Mouse (Mus musculus) brain, embryonic 14.5 days (tissue): ENCODE results near the gene Zbtb20. TPM values are rescaled to one million over a fixed set of nuclear protein-coding genes. Genes with fewer than 3 reads are reported as not detected.
A peak's percentile ranks its signal among the peaks of the same experiment; 100 is the strongest.

Source experiments
- DNase-seq: peaks from one replicate; pipeline ENCODE4 v3.0.0-alpha.2; 2011; ENCODE audit warnings: low read depth
- CTCF ChIP-seq: fragments of 200-500 bp; IDR thresholded peaks from 2 replicates; pipeline ENCODE4 v1.5.1; 2012; ENCODE audit warnings: inconsistent platforms, mild to moderate bottlenecking, moderate library complexity, borderline replicate concordance; ENCODE audit not compliant: insufficient read depth, insufficient read length; ENCODE audit errors: extremely low read depth
- POLR2A ChIP-seq: fragments of 200-500 bp; IDR thresholded peaks from 2 replicates; pipeline ENCODE4 v1.6.1; 2012; ENCODE audit warnings: mild to moderate bottlenecking, inconsistent platforms, borderline replicate concordance; ENCODE audit not compliant: poor library complexity, insufficient read depth, insufficient read length, severe bottlenecking; ENCODE audit errors: extremely low read depth
- polyA plus RNA-seq: library from polyadenylated mRNA; depleted of rRNA; stranded (reverse); fragments of >200 nt; gene quantifications from 2 replicates; pipeline ENCODE4 v1.2.3, GENCODE M21; 2012

Zbtb20 gene
- polyA plus RNA-seq, 1 experiment = 18.0 TPM

DNA sequence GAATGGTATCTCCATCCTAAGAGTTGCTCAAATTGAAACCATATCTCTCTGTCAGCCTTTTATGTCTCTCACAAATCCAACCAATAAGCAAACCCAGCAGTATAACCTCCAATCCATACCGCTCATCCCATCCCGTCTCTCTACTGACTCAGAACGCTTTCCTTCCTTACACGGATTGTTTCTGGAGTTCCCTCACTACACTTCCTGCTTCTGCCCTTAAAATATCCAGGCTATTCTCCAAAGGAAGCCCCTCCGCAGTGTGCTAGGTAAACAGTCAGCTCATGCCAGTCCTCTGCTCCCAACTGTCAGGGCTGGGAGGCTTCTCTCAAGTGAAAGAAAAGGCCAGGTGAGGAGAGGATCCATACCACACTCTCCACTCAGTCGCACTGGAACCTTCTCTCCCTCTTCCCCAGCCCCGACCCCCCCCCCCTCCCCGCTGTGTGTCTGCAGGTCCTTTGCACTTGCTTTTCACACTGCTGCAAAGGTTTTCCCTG, 563.2 kb downstream of the Zbtb20 start:
- TF ChIP-seq POLR2A = no peak
- no peak for TF ChIP-seq CTCF
- no peak for DNase-seq

DNA sequence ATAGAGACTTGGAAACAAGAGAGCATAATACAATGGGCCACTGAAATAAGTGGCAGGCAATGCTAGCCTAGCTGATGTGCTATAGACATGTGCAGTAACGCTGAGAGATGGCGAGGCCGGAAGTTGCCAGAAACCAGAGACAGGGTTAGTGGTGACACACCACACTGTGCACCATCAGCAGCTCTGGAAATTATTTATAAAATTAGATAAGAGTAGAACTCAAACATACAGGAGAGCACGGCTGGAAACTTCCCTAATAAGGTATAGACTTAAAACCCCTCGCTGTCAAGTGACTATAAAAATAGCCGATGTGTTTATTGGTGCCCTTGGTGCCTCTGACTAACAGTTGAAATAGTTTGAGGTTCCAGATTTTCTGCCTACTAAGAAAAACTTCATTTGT, 565.7 kb downstream of the Zbtb20 start:
- no peak for DNase-seq
- TF ChIP-seq POLR2A (no peak), CTCF (no peak)

DNA sequence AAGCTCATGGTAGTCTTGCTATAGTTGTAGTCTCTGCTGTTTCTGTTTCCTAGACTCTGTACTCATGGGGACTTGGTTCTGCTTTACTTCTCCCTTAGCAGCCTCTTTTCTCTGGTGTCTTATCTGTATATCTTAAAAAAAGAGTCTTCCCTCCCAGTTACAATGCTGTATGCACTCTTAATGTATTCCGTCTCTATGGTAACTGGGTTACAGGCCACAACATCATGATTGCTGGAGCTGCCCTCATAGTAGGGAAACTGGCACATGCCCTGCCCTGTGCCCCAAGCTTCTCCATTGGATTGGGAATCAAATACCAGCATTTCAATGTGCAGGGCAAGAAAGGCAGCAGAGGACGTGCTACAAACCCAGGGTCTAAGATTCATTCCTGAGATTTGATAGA, 567.4 kb downstream of the Zbtb20 start:
- no peak for TF ChIP-seq CTCF
- no peak for TF ChIP-seq POLR2A
- DNase-seq = peak; percentile 54

DNA sequence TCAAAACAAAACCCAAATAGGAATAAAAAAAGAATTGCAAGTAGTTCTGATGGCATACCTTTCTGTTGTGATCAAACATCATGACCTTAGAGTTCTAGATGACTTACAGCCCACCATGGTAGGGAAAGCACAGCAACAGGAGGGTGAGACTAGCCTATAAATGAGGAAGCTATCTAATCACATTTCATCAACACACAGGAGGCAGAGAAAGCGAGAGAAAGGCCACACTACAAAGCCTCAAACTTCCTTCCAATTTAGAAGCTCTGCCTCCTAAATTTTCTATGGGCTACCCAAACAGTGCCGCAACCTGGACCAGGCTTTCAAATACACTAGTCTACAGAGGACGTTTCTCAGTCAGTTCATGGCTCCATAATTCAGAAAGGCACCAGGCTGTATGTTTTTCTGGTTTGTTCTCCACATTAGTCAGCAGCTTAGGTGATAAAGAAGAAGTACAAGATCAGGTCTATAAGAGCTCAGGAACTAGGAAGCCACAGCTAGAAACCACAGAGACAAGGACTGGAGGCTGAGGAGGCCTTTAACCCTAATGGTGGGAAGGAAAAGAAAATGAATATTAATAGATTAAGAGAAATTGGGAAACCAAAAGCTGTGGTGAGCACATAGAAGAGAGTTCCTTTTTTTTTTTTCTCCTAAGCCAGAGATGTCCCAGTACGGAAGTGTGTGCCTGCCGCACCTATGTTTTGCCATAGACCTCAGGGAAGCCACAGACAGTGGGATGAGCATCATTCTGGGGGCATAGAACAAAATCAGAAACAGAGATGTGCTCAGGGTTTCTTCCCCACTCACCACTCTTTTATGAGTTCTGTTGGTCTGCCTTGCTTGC, 572.7 kb downstream of the Zbtb20 start:
- no peak for TF ChIP-seq CTCF
- no peak for TF ChIP-seq POLR2A

DNA sequence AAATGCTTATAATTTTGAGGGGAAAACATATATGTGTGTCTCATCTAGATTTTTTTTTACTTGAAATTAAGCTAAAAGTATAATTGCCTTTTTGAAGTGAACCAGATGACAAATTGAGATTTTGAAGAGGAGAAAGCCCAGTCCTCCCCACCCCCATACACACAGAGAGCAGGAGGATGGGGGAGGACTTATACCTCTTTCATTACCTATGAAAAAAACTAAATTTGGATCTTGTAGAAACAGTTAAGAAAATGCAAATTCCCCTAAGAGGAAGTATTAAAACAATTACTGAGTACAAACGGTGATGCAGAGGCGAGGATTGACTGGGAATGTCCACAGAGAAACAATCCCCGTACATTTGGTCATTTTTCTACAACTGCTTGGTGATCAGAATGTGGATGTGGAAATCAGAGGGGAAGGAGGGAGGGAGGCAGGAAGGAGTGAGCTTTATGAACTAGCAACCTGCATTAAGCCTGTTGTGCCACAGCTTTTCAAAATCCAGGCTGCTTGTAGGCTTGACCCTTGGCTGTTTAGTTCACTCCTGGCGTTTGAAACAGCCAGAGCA, 578.8 kb downstream of the Zbtb20 start:
- DNase-seq = no peak
- no peak for TF ChIP-seq POLR2A
- no peak for TF ChIP-seq CTCF

More for the DNA sequence above, 572.7 kb downstream of the Zbtb20 start:
- no peak for DNase-seq

DNA sequence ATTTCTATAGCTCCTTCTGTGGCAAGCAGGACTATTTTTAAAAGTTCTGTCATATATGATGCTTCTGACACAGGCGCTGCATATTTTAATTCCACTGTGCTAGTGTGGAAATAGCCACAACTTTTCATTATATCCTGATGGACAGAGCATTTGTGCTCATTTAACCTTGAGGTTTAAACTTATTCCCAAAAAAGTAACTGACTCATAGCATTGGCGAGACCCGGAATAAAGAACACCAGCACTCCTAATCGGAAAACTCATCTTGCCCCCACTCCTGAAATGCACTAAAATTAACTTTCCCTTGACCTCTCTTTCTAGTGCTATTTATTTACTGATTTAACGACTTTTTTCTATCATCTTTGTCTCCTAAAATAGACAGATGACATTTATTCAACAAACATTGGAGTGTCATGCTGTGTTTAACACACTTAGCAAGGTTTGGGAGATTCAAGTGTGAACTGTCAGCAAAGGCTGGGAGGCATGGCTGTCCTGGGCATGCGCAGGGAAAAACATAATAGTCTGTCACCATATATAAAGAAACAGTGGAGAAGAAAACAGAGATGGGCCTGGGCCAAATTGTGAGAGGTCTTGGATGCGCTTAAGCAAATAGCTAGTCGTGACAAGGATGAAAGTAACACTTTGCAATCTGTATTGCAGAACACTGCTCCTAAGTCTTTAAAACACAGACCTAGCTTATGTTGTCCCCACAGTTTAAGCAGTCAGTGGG, 580.9 kb downstream of the Zbtb20 start:
- TF ChIP-seq POLR2A (no peak), CTCF (no peak)
- peak; percentile 53 for DNase-seq

DNA sequence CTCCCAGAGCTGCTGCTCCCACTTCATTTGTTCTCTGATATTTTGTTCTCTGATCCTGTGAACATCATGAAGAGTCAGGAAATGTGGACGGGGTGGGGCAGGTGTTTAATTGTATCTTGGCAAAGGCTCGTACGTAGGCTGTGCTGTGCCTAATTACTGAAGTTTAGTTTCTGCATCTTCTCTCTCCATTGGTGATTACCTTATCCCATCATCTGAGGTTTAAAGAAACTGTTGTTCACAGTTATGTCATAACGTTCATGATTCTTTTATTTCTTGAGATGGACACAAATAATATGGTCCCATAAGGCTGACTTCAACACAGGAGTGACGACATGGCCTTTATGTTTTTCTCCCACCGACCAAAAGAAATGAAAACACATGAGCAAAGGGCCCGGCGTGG, 582.1 kb downstream of the Zbtb20 start:
- peak; percentile 59 for DNase-seq
- TF ChIP-seq POLR2A = no peak
- TF ChIP-seq CTCF = no peak

DNA sequence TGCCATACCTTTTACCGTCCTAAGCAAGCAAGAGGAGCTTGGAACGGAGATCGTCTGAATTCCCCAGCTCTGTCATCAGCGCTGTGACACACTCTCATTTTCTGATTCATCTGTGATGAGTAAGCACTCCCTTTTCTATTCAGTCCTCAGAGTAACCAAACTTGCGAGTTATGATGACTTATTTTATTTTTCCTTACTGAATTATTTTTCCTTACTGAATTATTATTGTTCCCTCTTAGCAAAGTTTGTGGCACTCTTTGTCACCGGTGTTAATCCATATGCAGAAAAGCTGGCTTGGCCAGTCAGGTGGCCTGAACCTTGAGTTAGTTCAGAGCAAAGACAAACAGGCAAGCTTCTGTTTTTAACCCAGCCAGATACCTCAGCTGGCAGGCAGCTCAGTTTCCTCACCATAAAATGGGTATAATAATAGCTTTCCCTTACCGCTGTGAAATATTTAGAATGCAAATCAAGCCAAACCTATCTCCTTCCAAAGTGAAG, 583.1 kb downstream of the Zbtb20 start:
- no peak for TF ChIP-seq POLR2A
- no peak for TF ChIP-seq CTCF
- DNase-seq = no peak

DNA sequence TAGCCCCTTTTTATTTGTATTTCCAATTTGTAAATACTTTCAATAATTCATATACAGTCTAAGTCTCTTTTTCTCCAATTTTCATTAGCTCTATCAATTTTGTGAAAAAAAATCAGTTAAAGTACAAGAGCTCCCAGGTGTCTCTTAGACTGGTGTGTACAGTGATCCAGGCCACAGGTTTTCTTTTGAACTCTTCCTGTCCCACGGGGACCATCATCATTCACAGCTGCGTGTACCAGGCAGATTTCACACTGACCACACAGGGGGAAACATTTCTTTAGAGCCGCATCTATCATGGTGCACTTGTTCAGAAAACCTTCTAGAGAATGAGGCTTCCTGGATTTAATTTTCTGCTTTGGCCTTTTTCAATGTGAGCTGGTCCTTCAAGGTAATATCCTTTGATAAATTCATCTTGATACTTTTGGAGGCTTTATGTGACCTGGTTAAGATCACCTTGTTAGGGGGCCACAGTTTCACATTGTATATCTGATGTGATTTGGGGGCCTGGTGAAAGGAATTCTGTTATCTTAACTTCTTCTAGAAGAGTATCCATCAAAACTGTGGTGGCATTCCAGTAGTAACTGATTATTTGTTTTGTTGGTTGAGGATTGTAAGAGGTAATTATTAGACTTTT, 586.2 kb downstream of the Zbtb20 start:
- TF ChIP-seq POLR2A (no peak), CTCF (no peak)
- no peak for DNase-seq

DNA sequence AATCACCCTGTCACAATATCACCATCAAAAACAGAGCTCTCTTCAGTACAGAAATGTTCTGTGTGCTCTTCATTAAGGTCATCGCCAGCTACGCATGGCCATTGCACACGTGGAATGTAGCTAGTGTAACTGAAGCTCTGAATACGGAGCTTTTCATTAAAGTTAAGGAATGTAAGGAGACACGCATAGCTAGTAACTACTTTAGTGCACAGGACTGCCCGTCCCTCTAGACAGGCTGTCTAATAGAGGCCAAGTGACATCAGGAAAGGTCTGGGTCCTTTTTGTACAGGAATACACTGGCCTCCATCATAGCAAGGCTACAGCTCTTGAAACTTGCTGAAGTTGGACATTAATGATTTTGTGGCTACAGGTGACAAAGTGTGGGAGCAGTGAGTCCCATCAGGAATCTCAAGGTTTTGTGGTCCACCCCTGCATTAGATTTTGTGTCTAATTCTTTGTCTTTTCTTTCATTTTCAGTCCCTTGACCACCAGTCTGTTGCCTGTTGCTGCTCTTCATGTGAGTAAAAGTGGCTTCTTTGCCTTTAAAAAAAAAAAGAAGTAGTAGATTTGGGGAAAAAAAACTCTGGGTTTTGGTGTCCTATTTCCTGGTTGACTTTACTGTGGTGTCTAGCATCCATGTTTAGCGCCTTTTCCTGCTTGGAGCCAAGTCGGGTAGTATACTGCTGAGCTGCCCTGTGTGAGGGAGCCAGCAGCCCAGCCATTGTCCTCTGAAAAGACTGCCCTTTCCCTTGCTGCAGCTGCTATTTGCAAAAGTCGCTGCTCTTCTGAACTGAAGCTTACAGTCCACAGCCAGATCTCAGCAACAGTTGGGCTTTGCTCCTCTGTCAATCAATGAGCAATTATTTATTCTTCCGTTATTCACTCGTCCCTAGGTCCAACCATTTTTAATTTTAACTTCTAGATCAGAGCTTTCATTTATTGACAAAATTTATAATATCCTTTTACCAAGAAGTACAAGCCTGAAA, 587.1 kb downstream of the Zbtb20 start:
- DNase-seq = peak; percentile 72
- TF ChIP-seq POLR2A (no peak), CTCF (no peak)
